Mouse (Mus musculus): ENCODE results near the gene Npb.
"Not testable (repeated sequence)": the region's sequence is repeated elsewhere in the genome, so short reads cannot be mapped to it uniquely, and the experiment has no call there.

Gene Npb

DNA sequence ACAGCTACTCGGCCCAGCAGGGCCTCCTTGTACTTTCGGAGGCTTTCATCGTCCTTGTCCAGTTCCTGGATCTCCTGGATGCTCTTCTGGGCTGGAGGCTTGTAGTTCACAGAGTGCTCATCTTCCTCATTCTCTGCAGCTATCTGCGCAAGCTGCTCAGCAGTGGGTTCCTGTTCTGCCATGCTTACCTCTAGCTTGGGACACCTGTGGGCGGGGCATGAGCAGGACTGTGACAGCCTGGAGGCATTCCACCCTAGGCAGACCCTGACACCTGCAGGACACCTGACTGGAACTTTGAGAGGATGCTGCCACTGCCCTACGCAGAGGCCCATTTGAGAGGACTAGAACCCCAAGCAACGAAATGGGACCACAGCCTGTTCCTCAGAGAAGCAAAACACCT is 28.1 kb upstream of the Npb start:
- DNase-seq, result no peak

DNA sequence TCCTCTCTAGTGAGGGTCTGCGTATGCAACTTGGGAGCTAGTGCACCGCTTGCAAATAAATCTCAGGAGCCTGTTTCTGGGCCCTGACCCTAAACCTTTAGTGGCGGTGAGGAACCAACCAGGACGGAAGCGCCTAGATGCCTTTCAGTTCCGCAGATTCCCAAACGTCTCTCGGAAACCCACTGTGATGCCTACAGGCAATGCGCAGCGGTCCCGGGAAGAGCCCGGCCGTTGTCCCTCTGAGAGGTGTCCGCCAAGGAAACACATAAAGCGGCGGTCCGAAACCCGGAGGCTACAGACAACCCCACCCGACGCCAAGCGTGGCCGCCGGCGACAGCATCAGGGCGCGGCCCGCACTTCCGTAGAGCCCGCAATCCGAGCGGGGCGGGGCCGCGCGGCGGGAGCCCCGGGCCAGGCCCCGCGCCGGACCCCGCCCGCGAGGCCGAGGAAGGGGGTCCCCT is 27.4 kb upstream of the Npb start:
- DNase-seq, result peak; percentile 37

DNA sequence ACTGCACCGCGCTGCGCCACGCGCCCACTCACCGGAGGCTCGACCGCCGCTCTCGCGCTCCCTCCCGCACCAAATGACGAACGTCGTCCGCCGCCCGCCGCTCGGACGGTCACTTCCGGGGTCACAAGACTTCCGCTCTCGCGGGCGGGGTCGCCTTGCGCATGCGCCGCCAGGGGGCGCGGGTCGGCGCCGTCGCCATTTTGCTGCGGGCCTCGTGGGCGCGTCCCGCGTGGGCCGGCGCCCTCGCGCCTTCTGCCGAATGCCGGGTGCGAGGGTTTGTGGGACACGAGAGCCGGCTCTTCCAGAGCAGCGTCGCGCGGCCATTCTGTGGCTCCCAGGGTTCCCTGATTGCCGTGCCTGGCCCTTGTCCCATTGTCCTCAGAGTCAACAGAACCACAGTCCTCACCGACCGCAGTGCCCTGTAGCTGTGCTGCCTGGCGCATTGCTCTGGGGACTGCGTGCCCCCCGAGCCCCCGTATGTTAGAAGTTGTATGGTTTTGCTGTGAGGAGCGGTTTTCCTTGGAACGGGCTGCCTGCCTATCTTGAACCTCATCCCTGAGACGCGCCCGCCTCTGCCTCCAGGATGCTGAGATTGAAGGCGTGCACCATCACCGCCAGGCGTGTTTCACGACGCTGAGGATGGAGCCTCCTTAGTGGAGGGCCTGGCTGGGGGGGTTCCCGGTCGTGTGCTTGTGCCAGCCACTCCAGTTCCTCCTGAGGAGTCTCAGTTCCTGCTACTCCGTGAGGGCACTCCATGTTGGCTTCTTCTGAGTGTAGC is 26.6 kb upstream of the Npb start, which contains the start of gene Arhgdia:
Gene Arhgdia, minus strand, starts transcription at position 135 of the 778 bp plus-strand sequence.
- peak; percentile 90 for DNase-seq

DNA sequence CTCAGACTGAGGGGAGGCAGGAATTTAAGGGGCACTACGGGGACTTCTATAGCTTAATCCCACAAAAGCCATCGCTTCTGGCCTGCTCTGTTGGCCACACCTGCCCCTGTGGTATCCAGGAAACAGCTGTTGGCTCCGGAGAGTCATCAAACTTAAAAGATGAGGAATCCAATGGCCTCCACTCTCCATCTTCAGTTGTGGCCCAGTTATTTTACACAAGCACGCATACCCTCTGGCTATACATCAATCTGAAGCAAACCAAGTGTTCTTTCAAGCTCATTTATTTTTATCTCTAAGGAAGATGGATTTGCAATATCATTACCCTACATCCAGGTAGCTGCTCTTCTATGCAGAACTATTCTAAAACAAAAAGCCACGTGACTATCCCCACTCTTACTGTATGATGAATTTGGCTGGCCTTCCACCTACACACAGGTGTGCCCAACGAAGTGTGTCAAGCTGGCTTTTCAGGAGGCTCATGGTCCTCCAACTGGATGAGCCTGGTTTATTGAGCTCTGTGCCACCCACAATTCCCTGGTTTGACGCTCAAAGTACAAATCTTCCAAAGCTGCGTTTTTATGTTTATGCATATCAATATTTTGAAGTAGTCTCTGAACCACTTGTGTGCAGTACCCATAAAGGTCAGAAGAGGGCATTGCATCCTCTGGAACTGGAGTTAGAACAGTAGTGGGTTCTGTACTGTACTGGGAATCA is 25.9 kb upstream of the Npb start:
- DNase-seq, result no peak

DNA sequence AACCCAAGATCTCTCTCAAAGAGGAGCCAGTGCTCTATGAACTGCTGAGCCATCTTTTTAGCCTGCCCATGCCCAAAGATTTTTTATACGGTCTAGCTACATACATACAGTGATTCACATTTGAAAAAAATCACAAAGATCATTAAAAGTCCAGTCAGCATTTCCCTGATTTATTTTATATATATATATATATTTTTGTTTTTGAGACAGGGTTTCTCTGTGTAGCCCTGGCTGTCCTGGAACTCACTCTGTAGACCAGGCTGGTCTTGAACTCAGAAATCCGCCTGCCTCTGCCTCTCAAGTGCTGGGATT is 25.3 kb upstream of the Npb start:
- DNase-seq, result not testable (repeated sequence)

DNA sequence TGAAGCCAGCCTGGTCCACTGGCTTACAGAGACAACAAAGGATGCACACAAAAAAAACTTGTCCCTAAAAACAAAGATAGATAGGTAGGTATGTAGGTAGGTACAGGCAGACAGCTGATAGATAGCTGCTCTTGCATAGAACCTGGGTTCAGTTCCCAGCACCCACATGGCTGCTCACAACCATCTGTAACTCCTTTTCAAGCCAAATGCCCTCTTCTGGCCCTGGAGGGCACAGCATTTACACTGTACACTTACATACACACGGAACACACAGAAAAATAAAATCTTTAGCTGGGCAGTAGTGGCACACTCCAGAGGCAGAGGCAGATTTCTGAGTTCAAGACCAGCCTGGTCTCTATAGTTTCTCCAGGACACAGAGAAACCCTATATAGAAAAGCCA is 24.3 kb upstream of the Npb start:
- DNase-seq, result no peak

DNA sequence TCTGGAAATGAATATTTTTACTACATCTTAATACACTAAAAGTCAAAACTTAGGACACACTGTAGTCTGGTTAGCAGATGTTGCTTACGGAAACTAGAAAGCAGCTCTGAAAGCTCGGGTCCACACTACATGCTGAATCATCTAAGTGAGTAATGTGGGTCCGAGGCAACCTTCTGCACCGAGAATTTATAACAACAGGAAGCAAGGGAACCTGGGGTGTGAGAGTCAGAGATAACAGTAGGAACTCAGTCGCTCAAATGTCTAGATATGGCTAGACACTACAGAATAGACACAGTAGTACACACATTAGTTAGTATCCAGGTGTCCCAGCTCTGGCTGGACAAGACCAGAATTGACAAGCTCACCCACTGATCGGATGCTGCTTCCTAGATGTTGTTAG is 19.7 kb upstream of the Npb start:
- no peak for DNase-seq

DNA sequence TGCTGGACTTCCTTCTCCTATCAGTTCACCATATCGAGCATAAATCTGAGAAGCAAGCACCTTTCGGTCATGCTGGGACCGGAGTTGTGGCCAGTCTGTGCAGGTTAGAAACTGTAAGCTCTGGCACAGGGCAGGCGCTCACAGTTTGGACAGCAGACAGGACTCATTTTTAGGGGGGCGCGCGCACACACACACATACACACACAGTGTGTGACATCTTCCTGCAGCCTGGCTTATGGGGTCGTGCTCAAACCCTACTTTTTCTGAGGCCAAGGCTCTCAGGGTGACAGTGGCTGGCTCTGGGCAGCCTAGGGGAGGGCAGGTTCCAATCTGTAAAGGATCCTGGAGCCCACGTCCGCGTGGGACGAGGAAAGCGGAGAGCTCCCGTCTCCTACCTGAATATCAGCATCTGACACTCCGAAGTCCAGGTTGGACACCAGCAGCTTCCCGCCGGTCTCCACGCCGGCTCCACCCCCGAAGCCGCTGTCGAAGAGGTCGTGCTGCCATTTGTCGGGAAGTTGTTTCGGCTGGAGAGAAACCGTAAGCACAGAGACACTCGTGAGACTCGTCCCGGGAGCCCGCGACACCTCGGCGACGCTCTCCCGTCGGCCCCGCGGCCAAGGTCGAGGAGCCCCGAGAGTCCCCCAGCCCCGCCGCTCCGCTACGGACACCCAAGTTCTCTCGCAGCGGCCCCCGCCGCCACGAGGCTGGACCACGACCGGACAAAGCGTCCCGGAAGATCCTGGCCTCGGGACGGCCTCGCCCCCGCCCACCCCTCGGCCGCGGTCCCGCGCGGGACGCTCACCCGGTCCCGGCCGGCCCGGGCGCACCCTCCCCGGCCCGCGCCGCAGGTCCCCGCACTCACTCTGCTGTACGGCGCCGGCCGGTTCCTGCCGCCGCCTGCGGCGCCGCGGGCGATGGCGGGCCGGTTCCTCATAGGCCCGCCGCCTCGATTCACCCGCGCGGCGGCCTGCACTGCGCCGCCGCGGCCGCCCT is 10.7 kb upstream of the Npb start:
- no peak for DNase-seq

DNA sequence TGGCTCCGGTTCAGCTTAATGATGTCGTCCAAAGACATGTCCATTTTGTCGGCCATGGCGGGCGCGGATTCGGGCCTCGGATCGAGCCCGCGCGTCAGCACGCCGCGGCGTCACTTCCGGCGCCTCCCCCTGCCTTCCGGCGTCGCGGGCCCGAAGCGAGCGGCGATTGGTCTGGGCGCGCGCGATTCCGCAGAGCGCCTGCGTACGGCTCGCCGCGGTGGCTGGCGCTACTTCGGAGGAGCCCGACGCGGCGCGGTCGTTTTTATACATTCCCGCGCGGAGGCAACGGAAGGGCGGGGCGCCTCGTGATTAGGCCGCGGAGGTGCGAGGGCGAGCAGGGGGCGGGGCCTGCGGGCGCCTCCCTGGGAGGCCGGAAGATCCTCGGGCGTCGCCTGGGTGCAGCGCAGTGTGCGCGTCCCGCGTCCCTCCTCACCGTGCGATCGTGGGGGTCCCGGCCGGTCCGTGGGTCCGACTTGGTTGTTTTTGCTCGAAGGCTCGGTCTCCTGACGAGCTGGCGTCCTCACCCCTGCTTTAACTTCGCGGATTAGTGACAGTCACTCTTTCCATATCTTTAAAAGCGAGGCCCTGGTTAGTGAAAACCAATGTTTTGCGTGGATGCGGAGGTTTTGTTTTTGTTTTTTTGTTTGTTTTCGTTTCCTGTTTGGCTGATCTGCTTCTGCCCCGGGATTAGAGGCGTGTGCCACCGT is 9.8 kb upstream of the Npb start, which contains the start of the genes Alyref and Anapc11:
Gene Alyref, minus strand, starts transcription at position 83 of the 707 bp plus-strand sequence.
Gene Anapc11, plus strand, starts transcription at position 139 of the 707 bp plus-strand sequence.
- peak; percentile 92 for DNase-seq

DNA sequence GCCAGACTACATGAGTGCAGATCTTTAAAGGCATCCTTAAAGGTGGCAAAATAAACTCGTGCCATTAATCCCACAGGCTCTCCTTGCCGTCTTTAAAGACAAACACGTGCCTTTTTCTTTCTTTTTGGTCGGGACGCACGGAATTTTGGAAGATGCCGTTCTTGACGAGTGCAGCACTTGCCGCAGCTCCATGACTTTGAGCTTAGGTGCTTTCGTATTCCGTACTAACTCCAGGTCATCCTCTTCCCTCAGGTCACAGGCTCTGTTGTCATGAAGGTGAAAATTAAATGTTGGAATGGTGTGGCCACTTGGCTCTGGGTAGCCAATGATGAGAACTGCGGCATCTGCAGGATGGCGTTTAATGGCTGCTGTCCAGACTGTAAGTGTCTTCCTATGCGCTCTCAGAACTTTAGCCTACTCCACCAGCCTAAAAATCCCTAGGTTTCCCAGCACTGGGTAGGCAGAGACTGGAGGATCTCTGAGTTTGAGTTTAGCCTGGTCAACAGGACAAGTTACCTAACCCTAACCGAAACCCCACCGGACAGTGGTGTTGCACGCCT is 9.2 kb upstream of the Npb start:
- DNase-seq, result no peak

DNA sequence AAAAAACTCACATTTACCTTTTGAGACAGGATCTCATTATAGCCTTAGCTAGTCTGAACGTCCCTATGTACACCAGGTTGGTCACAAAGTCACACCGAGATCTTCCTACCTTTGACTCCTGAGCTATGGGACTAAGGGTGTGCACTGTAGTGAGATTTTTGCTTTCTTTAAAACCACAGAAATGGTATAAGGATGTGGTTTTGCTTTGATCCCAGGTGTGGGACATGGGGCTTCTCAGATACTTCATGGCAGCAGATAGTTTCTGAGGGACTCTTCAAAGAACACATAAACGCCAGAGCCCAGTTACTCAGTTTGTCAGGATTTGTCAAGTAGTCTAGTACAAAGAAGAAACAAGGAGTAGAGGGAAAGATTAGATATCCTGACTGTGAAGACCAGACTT is 7.6 kb upstream of the Npb start:
- no peak for DNase-seq

DNA sequence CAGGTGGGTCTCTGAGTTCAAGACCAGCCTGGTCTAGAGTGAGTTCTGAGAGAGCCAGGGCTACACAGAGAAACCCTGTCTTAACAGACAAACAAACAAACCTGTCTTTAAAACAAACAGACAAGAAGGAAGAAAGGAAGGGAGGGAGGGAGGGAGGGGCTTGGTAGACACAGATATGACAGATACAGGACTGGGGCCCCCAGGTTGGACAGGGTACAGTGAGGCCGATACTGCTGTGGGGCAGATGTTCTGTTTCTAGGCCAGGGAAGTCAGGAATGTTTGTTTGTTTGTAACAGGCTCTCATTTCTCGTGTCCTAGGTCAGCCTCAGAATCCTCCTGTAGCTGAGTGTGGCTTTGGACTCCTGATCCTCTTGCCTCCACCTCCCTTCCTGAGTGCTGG is 4.7 kb upstream of the Npb start:
- no peak for DNase-seq

DNA sequence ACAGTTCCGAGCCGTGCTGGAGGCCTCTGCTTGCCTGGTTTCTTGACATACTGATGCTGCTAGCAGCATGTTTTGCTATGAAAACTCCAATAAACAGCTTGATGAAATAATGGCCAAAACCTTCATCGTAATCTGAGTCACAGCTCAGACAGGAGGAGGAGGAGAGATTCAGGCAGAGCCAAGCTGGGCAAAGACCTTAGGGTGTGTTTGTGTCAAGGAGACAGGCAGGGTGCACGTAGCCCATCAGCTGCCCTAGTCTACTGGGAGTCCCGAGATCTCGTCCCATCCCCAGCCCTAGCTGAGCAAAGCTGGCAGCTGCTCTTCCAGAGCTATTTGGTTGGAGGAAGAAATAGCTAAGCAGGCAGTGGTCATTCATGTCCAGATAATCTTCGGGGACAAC is 2.6 kb upstream of the Npb start:
- DNase-seq, result no peak

DNA sequence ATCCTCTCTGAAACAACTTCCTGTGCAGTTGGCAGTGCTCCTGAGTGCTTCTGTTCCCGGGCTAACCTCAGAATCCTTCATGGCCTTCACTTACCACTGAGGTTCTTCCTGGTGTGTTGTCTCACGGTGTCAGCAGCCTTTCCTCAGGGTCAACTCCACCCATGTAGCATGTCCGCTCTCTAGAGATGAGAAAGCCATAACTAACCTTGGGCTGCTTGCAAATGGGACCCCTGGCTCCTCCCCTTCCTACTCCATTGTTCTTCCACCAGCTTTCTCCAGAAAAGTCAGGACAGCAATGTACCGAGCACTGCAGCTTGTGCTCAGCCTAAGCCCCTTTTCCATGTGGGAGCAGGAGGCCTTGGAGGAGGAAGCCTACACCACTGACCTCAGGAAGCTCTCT is 1.5 kb upstream of the Npb start:
- no peak for DNase-seq

DNA sequence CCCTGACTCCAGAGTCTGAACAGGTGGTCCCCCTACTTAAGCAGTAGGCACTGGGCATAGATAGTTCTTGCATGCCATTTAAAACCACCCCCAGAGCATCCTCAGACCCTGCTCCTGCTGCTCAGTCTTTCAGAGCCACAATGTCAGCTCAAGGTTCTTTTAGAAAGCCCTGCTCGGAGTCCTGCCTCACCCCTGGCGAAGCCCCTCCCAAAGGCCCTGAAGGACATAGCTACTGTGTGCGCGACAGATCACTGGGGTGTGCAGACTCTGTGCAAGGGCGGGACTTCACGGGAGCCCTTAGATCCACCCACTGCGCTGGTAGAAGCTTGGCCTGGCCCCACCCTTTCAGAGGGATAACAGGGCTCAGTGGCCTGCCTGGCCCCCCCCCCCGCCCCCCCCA is 973 bp downstream of the Npb start:
- DNase-seq, result no peak

DNA sequence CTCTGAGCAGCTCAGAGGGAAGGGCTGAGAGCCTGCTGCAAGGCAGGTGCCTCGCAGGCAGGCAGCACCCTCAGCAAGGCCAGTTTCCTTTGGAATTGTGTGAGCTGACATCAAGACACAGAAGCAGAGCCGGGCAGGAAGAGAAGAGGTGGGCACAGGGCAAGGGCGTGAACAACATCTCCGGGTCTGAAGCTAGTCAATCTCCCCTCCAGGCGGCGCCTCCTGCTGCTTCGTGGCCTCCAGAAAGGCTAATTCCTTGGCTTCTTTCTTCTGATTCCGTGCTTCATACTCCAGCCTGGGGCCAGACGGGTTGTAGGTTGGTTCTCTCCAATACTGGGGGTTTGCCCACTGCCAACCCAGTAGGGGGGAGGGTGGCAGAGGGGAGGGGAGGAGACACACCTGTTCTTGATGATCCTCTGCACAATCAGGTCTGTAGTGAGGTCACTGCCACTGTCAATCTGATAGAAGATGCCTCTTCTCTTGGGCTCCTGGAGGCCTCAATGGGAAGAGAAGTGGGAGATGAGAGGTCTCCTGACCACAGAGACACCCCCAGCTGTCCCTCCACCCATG is 2.3 kb downstream of the Npb start:
- no peak for DNase-seq

DNA sequence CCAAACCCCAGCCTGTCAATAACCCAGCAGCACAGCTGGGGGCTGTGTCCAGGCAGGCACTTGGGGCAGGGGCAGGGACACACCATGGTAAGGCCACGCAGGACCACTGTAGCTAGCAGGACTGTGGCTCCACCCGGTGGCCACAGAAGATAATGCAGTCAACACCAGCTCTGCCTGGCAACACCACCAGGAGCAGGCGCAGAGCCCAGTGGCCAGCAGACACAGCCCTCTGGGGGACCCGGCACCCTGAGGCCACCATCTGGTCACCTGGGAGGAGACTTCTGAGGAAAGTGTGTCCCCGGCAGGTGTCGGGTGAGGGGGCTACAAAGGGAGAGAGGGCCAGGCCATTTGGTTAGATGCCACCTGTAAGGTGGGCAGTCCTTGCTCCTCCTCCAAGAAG is 4.5 kb downstream of the Npb start:
- peak; percentile 71 for DNase-seq

DNA sequence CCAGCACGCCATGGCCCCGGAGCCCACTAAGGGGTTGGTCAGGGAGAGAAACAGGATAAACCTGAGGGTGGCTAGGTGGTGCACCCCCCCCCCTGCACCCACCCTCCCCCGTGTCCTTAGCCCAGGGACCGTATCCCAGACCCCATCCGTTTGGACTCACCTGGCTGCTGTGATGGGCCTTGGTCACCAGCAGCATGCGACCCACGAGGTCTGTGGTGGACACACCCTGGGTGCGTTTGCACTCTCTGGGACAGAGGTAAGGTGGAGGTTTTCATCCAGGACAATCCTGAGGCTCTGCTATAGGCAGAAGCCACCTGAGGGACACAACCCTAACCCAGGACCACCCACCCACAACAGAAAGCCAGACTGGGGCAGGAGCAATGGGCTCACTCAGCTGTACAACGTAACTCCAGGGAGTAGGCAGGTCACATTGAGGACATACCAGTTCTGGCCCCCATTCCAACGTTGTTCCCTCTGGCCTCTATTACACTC is 5.2 kb downstream of the Npb start:
- no peak for DNase-seq

DNA sequence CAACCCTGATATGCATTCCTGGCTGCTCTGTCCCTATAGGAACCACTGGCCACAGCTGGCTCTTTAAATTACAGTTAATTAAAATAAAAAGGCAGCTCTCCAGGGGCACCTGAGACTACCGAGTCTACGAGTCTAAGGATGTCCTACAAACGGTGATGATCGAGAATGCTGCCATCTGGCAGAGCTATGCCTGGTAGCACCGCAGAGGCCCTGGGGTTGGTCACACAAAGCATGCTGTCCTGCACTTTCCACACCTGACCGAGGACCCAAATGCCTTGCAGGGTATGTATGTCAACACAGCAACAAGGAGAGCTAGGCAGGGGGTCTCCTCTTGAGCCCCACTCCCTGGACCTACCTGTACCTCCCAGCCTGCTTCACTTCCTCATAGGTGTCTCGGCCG is 5.7 kb downstream of the Npb start:
- no peak for DNase-seq

DNA sequence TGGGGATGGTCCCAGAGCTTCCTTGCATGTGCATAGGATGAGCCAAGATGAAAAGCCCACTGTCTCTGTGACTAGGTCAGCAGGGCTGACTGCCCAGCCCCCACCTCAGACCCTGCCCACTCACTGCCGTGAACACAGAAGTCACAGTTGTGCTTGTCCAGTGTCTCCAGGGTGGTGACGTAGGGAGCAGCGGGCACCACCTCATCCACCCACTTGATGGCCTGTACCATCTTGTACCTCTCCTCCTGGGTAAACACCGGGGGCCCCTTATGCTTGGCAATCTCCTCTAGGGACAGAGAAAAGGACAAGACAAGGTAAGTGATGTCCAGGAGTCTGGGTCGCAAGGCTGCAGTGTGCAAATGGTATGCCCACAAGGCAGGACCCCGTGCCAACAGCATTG is 6.9 kb downstream of the Npb start:
- no peak for DNase-seq

DNA sequence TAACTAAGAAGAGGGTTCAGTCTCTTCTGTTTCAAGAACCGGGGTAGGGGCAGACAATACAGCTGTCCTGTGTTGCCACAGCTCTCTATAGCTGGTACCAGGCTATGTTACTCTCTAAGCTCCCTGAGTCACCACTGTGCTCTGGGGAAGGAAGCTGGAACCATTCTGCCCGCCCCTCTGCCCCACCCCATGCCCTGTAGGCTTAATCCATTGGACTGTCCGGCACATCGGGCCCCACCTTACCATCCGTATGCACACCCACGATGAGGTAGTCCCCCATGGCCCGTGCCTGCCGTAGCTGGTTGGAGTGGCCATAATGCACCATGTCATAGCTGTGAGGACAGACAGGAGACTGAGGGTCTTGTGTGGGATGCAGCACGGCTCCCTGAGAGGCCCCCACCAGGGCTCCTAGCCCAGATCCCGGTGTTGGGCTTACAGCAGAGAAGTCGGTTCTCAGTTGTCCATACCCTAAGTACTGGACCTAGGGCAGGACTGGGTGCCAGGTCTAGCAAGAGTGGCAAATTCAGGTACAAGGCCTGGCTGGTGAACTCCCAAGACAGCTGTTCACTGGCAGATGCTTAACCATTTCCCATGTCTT is 7.4 kb downstream of the Npb start:
- DNase-seq, result no peak
